Mouse (Mus musculus) ES-Bruce4 (cell line): ENCODE data around the gene Scgb1b30.

Source experiments
- CTCF ChIP-seq: IDR thresholded peaks from one replicate; pipeline ENCODE4 v1.8.1; 2011; ENCODE audit warnings: low read depth, low read length
- POLR2A ChIP-seq: IDR thresholded peaks from one replicate; pipeline ENCODE4 v1.8.1; 2011; ENCODE audit warnings: low read length; ENCODE audit not compliant: insufficient read depth

- no peak for TF ChIP-seq POLR2A
- TF ChIP-seq CTCF: no peak
Measured at GRCm38 (mm10) chr7:34133117-34133762, 38.0 kb downstream of the Scgb1b30 start, which contains the start of gene Wtip.
